Mouse (Mus musculus) ES-E14 (cell line): ENCODE measurements at regions not wholly inside any gene's neighbourhood (a gene's known extent, or its start where the extent isn't known, plus 50 kb on each side); places are given as distances from the start of the nearest gene placed in this dataset.

Experiments used
- DNase-seq: peaks from one replicate; pipeline ENCODE4 v3.0.0-alpha.2; 2013; ENCODE audit warnings: low read depth, low spot score
- H3K27ac ChIP-seq: 2 replicates; pipeline ENCODE4 v1.5.1; 2012; ENCODE audit warnings: low read depth, mild to moderate bottlenecking, low read length, moderate library complexity, mixed read lengths; ENCODE audit not compliant: poor library complexity, insufficient read depth, severe bottlenecking
- H3K36me3 ChIP-seq: 2 replicates; pipeline ENCODE4 v1.6.1; 2012; ENCODE audit warnings: mild to moderate bottlenecking, low read length, moderate library complexity, mixed read lengths; ENCODE audit not compliant: control insufficient read depth, poor library complexity, insufficient read depth, severe bottlenecking
- H3K4me1 ChIP-seq, 2 experiments: fragments of 150-350 bp in 1 of 2; sonication (generic) in 1 of 2; 2 replicates each; pipeline ENCODE4 v1.6.1; 2012; ENCODE audit warnings: low read length in 2 of 2, mild to moderate bottlenecking in 1 of 2, mixed read lengths in 1 of 2; ENCODE audit not compliant: control insufficient read depth in 2 of 2, insufficient read depth in 2 of 2, poor library complexity in 1 of 2
- H3K4me3 ChIP-seq, 2 experiments: fragments of 150-350 bp in 1 of 2; sonication (generic) in 1 of 2; 2 replicates each; pipeline ENCODE4 v1.5.1; 2012; ENCODE audit warnings: low read length in 2 of 2, low read depth in 1 of 2, mild to moderate bottlenecking in 1 of 2, mixed read lengths in 1 of 2; ENCODE audit not compliant: insufficient read depth in 1 of 2, poor library complexity in 1 of 2, severe bottlenecking in 1 of 2
- H3K9ac ChIP-seq: 2 replicates; pipeline ENCODE4 v1.6.1; 2012; ENCODE audit warnings: low read depth, mild to moderate bottlenecking, low read length, mixed read lengths; ENCODE audit not compliant: poor library complexity, insufficient read depth, severe bottlenecking
- H3K9me3 ChIP-seq: fragments of 150-350 bp; sonication (generic); 2 replicates; pipeline ENCODE4 v1.6.1; 2012; ENCODE audit warnings: low read depth, mild to moderate bottlenecking, low read length; ENCODE audit not compliant: control insufficient read depth, insufficient read depth
- CHD2 ChIP-seq: IDR thresholded peaks from 2 replicates; pipeline ENCODE4 v1.6.1; 2014; ENCODE audit warnings: mild to moderate bottlenecking, low read depth, low read length, inconsistent platforms
- HCFC1 ChIP-seq: IDR thresholded peaks from 2 replicates; pipeline ENCODE4 v1.6.1; 2012; ENCODE audit warnings: low read length, inconsistent platforms, borderline replicate concordance; ENCODE audit not compliant: insufficient read depth
- MAFK ChIP-seq: IDR thresholded peaks from 2 replicates; pipeline ENCODE4 v1.6.1; 2014; ENCODE audit warnings: mild to moderate bottlenecking, low read depth, low read length, inconsistent platforms; ENCODE audit not compliant: insufficient read depth
- ZC3H11A ChIP-seq: IDR thresholded peaks from 2 replicates; pipeline ENCODE4 v1.6.1; 2012; ENCODE audit warnings: low read depth, mild to moderate bottlenecking, inconsistent platforms, low read length, borderline replicate concordance
- ZNF384 ChIP-seq: IDR thresholded peaks from 2 replicates; pipeline ENCODE4 v1.6.1; 2012; ENCODE audit warnings: low read depth, low read length, inconsistent platforms
- in situ Hi-C, 2 experiments: fragments of 600-800 bp; cut with MboI; formaldehyde crosslinking; loops; one replicate each; pipeline ENCODE4 v1.15.1; 2025; ENCODE audit warnings: low sequenced_read_pairs in 2 of 2, inconsistent platforms in 1 of 2; ENCODE audit not compliant: unreplicated experiment in 2 of 2

DNA sequence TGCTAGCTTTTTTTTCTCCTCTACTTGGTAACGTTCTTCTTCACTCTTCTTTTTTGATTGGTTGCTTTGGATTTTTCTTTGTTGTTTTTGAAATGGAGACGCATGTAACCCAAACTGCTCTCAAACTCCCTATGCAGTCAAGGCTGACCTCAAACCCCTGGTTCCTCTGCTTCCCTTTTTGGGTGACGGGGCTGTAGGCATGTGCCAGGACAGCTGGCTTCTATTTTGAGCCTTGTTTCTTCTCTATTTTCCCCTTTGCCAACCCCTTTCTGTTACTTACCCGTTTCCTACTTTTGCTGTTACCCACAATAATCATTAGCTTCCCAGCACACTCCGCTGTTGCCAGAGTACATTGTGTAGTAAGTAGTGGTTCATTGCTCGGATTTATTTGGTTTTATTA, 132.0 kb downstream of the Psat1 start:
- Histone ChIP-seq H3K9ac (no peak overlapping the region), H3K27ac (no peak overlapping the region), H3K4me3 (no peak overlapping the region), H3K36me3 (no peaks in the 10 kb centered on the region), H3K9me3 (no peaks in the 10 kb centered on the region), H3K4me1 (no peaks in the 10 kb centered on the region)
- in situ Hi-C loops, result no loop called here
- TF ChIP-seq ZC3H11A (no peak), ZNF384 (no peak), CHD2 (no peak), MAFK (no peak), HCFC1 (no peak)
- DNase-seq, result no peak

DNA sequence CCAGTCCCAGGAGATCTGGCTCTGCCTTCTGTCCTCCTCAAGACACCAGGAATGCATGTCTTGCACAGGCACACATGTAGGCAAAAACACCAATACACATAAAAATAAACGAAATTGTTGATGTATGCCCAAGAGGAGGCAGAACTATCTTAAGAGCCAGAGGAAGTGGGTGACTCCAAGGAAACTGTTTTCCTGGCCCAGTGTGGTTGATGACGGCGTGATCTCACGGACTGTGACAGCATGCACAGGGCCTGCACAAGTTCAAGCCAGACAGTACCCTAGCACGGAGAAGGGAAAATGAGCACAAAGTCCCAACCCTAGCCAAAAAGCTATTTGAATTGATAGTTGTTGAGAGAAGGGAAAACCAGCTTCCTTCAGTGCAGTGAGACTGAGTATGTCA, 138.1 kb downstream of the Psat1 start:
- Histone ChIP-seq H3K27ac (no peak overlapping the region), H3K9ac (no peak overlapping the region), H3K9me3 (no peaks in the 10 kb centered on the region), H3K4me3 (no peak overlapping the region), H3K4me1 (no peaks in the 10 kb centered on the region), H3K36me3 (no peaks in the 10 kb centered on the region)
- TF ChIP-seq HCFC1 (no peak), CHD2 (no peak), ZNF384 (no peak), ZC3H11A (no peak), MAFK (no peak)
- in situ Hi-C loops, result no loop called here
- DNase-seq, result no peak

DNA sequence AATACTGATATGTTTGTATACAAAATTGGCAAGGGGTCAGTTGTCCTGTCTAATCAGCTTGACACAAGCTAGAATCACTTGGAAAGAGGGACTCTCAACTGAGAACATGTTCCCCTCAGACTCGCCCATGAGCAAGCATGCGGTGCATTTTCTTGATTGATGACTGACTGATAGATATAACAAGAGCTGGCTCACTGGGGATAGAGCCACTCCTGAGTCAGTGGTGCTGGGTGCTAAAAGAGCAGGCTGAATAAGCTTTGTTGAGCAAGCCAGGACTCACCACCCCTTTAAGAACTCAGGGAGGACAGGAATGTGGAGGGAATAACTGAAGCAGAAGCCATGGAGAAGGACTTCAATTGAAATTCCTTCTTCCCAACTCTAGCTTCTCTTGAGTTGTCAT, 139.5 kb downstream of the Psat1 start:
- H3K27ac ChIP-seq, result no peak overlapping the region
- in situ Hi-C loops, result no loop called here
- H3K9ac ChIP-seq, result no peak overlapping the region
- TF ChIP-seq HCFC1, result no peak
- TF ChIP-seq ZC3H11A, result no peak
- no peak for TF ChIP-seq ZNF384
- no peak for TF ChIP-seq MAFK
- TF ChIP-seq CHD2, result no peak
- no peak overlapping the region for H3K4me3 ChIP-seq
- no peaks in the 10 kb centered on the region for H3K4me1 ChIP-seq
- H3K9me3 ChIP-seq, result no peaks in the 10 kb centered on the region
- DNase-seq, result no peak
- no peaks in the 10 kb centered on the region for H3K36me3 ChIP-seq

DNA sequence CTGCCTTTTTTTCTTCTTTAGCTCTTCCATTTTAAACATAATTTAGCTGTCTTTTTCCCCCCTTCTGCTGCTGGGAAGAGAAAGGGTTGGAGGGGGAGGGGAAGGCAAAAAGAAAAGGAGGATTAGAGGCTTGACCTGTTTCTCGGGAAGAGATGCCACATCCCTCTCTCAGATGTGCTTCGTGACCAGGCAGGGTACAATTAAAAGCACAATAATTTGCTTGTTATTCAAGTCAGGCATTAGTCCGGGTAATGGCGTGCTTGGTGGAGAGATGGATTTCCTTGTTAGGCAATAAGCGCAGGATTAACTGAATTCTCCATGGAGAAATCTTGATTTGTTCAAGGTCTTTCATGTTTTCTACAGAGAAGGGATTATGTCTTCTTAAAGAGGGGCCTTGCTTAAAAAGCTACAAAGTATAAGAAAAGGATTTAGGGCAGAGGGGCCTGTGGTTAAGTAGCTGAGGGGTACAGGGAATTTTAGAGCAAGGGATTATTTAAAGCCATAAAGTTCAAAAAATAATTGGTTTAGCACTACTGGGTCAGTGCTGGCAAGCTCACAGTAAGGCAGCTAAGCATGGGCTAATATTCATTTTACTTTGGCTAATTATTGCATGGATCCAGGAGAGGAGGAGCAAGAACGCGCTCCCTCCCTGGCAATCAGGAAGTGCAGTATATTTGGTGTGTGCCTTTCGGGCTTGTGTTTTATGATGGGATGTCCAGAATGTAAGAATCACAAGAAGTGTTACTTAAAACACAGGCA, 143.8 kb downstream of the Psat1 start:
- Histone ChIP-seq H3K36me3 (no peaks in the 10 kb centered on the region), H3K9me3 (no peaks in the 10 kb centered on the region), H3K27ac (no peak overlapping the region), H3K4me1 (no peaks in the 10 kb centered on the region), H3K9ac (no peak overlapping the region), H3K4me3 (no peak overlapping the region)
- no peak for DNase-seq
- in situ Hi-C loops, result no loop called here
- TF ChIP-seq CHD2 (no peak), HCFC1 (no peak), ZC3H11A (no peak), ZNF384 (no peak), MAFK (no peak)

DNA sequence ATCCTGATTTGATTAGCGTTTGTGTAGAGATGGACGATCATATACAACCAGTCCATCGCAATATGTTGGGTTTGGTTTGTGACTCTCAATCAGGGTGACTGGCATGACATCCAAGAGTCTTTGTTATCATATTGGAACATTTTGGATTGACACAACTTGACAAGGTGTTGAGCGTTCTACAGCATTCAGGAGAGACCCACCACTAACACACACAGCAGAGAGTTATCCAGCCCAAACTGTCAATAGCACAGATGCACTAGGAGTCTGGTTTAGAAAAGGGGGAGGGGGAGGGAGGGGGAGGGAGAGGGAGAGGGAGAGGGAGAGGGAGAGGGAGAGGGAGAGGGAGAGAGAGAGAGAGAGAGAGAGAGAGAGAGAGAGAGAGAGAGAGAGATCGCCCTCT, 144.5 kb downstream of the Psat1 start:
- Histone ChIP-seq H3K9me3 (no peaks in the 10 kb centered on the region), H3K4me1 (no peaks in the 10 kb centered on the region), H3K27ac (no peak overlapping the region), H3K9ac (no peak overlapping the region), H3K36me3 (no peaks in the 10 kb centered on the region), H3K4me3 (no peak overlapping the region)
- TF ChIP-seq CHD2, result no peak
- no peak for TF ChIP-seq HCFC1
- no peak for TF ChIP-seq ZNF384
- no peak for TF ChIP-seq ZC3H11A
- TF ChIP-seq MAFK, result no peak
- in situ Hi-C loops, result no loop called here
- DNase-seq, result no peak
